Mouse (Mus musculus) layer of hippocampus, adult 18-20 months (tissue): Measurements from ENCODE around the gene Trim15. TPM values are rescaled to one million over a fixed set of nuclear protein-coding genes. Genes with fewer than 3 reads are reported as not detected.
A peak's percentile ranks its signal among the peaks of the same experiment; 100 is the strongest.
"Not testable (repeated sequence)": the region's sequence is repeated elsewhere in the genome, so short reads cannot be mapped to it uniquely, and the experiment has no call there.

Experiments used
- DNase-seq, 2 experiments: peaks; one replicate each; pipeline ENCODE4 v3.0.0; 2022; ENCODE audit warnings: low spot score in 2 of 2
- long read RNA-seq: library from polyadenylated mRNA; stranded (forward); transcript quantifications from one replicate; pipeline ENCODE4 v2.0.0, GENCODE M21; 2021
- total RNA-seq, 2 experiments: library from RNA; stranded (reverse); gene quantifications; 2 replicates each; pipeline ENCODE4 v1.2.3; 2021

Trim15 gene
- not detected for total RNA-seq
- long read RNA-seq = 0 reads

- DNase-seq = no peak
These were observed at the start of gene Trim15 for GRCm38 (mm10) chr17:36866719-36867527. Gene Trim15 (minus strand): TSS chr17:36867210.

- peak; percentile 16 to 75 for DNase-seq
These were observed 48.1 kb upstream of the Trim15 start for GRCm38 (mm10) chr17:36915076-36915475.

- peak; percentile 56 to 90 for DNase-seq
These were observed 47.1 kb upstream of the Trim15 start for GRCm38 (mm10) chr17:36914108-36914507.

- no peak for DNase-seq
These were observed 45.0 kb upstream of the Trim15 start for GRCm38 (mm10) chr17:36912031-36912430.

GRCm38 (mm10) chr17:36909802-36910201 is 42.8 kb upstream of the Trim15 start:
- no peak for DNase-seq

GRCm38 (mm10) chr17:36908235-36908634 is 41.2 kb upstream of the Trim15 start:
- no peak for DNase-seq

- peak in 1 of 2 experiments; percentile 10 for DNase-seq
These were observed 36.6 kb upstream of the Trim15 start for GRCm38 (mm10) chr17:36903651-36904050.

- no peak for DNase-seq
These were observed 33.7 kb upstream of the Trim15 start for GRCm38 (mm10) chr17:36900691-36901090.

- DNase-seq = peak; percentile 59 to 78
These were observed 33.0 kb upstream of the Trim15 start for GRCm38 (mm10) chr17:36900001-36900400.

GRCm38 (mm10) chr17:36899376-36899775 is 32.4 kb upstream of the Trim15 start:
- DNase-seq = no peak

GRCm38 (mm10) chr17:36897552-36898205 is 30.7 kb upstream of the Trim15 start, which contains the start of gene Trim31:
Gene Trim31 (plus strand): TSS chr17:36898118.
- DNase-seq = no peak

- no peak for DNase-seq
These were observed 30.1 kb upstream of the Trim15 start for GRCm38 (mm10) chr17:36897065-36897464.

- DNase-seq = peak in 1 of 2 experiments; percentile 46
These were observed 29.6 kb upstream of the Trim15 start for GRCm38 (mm10) chr17:36896583-36896982.

GRCm38 (mm10) chr17:36893387-36893786 is 26.4 kb upstream of the Trim15 start:
- DNase-seq = no peak

GRCm38 (mm10) chr17:36892362-36892761 is 25.4 kb upstream of the Trim15 start:
- DNase-seq = peak in 1 of 2 experiments; percentile 63

- not testable (repeated sequence) for DNase-seq
These were observed 24.5 kb upstream of the Trim15 start for GRCm38 (mm10) chr17:36891496-36891895.

- DNase-seq = no peak
These were observed 23.3 kb upstream of the Trim15 start, which contains the start of gene Trim40 for GRCm38 (mm10) chr17:36890073-36890903. Gene Trim40 (minus strand): TSS chr17:36890123.

- no peak for DNase-seq
These were observed 18.3 kb upstream of the Trim15 start for GRCm38 (mm10) chr17:36885132-36885790.

- DNase-seq = no peak
These were observed 16.3 kb upstream of the Trim15 start for GRCm38 (mm10) chr17:36883350-36883749.

GRCm38 (mm10) chr17:36874636-36875035 is 7.6 kb upstream of the Trim15 start:
- DNase-seq = no peak
